Mouse (Mus musculus): ENCODE results near the gene Irf9. TPM values are rescaled to one million over a fixed set of nuclear protein-coding genes. Genes with fewer than 3 reads are reported as not detected.

Irf9 gene
- total and polyA plus RNA-seq, 2 experiments from 2014 or later, result 7.3 to 14.8 TPM

DNA sequence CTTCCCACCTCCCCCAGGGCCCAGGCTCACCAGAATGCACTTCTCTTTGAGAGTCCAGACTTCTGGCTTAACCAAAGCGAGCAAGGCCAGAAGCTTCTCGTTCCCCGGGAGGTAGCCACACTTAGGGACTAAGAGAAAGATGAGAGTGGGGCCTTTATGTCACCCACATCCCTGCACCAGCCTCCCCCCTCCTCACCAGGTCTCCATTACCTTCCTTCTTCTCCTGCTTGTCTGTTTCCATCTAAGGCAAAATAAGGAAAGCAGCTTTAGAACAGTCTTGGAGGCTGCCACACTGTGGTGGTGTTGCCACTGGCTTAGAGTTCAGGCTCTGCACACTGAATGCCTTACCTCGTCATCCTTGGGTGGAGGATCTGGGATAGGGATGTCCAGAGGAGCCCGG lies 14.1 kb upstream of the Irf9 start:
- ATAC-seq (no peak), DNase-seq (ENCODE audit: low spot score) (no peak)
- Histone ChIP-seq H3K36me3 (ENCODE audit: insufficient read depth, low read length) (peaks cover 1% of the 10 kb centered on the region; the same call in 1 of the 2 replicates), H3K9me3 (ENCODE audit: low read length) (no peaks in the 10 kb centered on the region), H3K9ac (replicated peaks; ENCODE audit: low read length) (no peak overlapping the region), H3K4me3 (ENCODE audit: low read length) (no peak overlapping the region), H3K27me3 (ENCODE audit: insufficient read depth, low read length) (no peaks in the 10 kb centered on the region), H3K4me1 (ENCODE audit: insufficient read depth, low read length) (peaks cover 28% of the 10 kb centered on the region), H3K4me2 (ENCODE audit: low read depth, low read length) (no peak overlapping the region), H3K27ac (no peak overlapping the region)
- no peak for TF ChIP-seq CTCF (IDR thresholded peaks at IDR 0.05; ENCODE audit: low read depth)
- WGBS, result 88% methylated on average over 5 of the region's 5 CpGs

DNA sequence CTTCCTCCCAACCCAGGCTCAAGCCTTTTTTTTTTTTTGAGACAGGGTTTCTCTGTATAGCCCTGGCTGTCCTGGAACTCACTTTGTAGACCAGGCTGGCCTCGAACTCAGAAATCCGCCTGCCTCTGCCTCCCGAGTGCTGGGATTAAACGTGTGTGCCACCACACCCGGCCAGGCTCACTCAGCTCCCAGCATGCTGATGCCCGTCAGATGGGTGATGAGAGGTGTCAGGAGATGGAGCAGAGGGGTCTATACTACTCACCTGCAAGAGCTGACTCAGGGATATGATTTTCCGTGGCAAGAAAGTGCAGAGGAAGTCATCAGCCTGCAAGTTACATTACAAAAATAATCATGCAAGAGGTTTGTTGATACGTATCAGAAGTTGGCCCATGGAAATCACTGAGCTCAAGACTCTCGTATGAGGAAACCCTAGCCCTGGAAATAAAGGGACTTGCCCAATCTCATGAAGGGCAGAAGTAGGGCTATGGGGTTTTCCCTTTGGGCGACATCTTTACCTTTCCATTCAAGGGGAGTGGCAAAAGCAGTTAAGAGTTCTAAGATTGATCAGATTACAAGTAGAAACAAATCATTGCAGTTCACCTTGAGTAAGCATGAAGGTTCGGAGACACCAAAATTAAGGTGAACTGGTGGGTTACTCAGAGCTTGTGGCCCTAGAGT lies 13.5 kb upstream of the Irf9 start:
- no peaks in the 10 kb centered on the region for H3K9me3 ChIP-seq (ENCODE audit: low read length)
- no peaks in the 10 kb centered on the region for H3K27me3 ChIP-seq (ENCODE audit: insufficient read depth, low read length)
- peaks cover 8% of the 10 kb centered on the region for H3K36me3 ChIP-seq (ENCODE audit: insufficient read depth, low read length)
- no peak for TF ChIP-seq CTCF (IDR thresholded peaks at IDR 0.05; ENCODE audit: low read depth)
- 89% methylated on average over 11 of the region's 11 CpGs for WGBS
- peak overlapping the region; percentile 79 for H3K4me3 ChIP-seq (ENCODE audit: low read length)
- peak overlapping the region; percentile 90 for H3K4me2 ChIP-seq (ENCODE audit: low read depth, low read length)
- H3K9ac ChIP-seq (replicated peaks; ENCODE audit: low read length), result peak overlapping the region; percentile 72
- no peak for ATAC-seq
- no peak for DNase-seq (ENCODE audit: low spot score)
- H3K27ac ChIP-seq, result peak overlapping the region; percentile 96; the same call in 1 of the 2 replicates
- peaks cover 24% of the 10 kb centered on the region for H3K4me1 ChIP-seq (ENCODE audit: insufficient read depth, low read length)

DNA sequence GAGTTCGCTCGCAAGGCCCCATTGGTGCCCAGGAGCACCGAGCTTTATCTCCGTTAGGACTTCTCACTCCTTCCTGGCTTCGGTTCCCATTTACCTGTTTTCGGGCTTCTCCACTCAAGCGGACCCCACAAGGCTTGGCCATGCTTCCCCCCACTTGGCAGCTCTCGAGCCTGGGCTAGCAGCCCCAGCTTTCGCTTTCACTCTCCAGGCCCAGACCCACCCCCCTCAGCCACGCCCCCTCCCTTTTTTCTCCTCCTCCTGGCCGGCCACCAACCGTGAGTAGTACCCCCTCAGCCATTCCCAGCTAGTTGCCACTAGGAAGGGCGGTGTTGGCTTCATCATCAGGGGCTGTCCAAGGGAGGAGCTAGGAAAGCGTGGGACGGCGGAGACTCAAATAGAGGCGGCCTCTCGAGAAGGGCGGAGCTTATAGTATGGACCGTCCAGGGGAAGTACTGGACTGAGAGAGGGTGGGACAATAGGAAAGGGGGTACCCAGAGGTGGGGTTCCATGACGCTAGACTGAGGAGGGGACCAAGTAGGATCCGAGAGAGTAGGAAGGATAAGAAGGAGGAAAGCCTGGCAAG lies 12.5 kb upstream of the Irf9 start, which contains the start of gene Psme2:
Psme2 (minus strand) TSS at position 366 of the 583 bp plus-strand sequence.
- Histone ChIP-seq H3K4me2 (ENCODE audit: low read depth, low read length) (peak within 1 kb of the TSS; percentile 90), H3K4me1 (ENCODE audit: insufficient read depth, low read length) (peaks cover 20% of the 10 kb centered on the region), H3K9ac (replicated peaks; ENCODE audit: low read length) (peak within 1 kb of the TSS; percentile 72), H3K9me3 (ENCODE audit: low read length) (no peaks in the 10 kb centered on the region), H3K27ac (peak within 1 kb of the TSS; percentile 96), H3K36me3 (ENCODE audit: insufficient read depth, low read length) (peaks cover 17% of the 10 kb centered on the region), H3K4me3 (ENCODE audit: low read length) (peak within 1 kb of the TSS; percentile 79), H3K27me3 (ENCODE audit: insufficient read depth, low read length) (no peaks in the 10 kb centered on the region)
- DNase-seq (ENCODE audit: low spot score) (peak; percentile 97), ATAC-seq (peak; percentile 96)
- WGBS, result under 1% methylated on average over 21 of the region's 22 CpGs
- no peak for TF ChIP-seq CTCF (IDR thresholded peaks at IDR 0.05; ENCODE audit: low read depth)

DNA sequence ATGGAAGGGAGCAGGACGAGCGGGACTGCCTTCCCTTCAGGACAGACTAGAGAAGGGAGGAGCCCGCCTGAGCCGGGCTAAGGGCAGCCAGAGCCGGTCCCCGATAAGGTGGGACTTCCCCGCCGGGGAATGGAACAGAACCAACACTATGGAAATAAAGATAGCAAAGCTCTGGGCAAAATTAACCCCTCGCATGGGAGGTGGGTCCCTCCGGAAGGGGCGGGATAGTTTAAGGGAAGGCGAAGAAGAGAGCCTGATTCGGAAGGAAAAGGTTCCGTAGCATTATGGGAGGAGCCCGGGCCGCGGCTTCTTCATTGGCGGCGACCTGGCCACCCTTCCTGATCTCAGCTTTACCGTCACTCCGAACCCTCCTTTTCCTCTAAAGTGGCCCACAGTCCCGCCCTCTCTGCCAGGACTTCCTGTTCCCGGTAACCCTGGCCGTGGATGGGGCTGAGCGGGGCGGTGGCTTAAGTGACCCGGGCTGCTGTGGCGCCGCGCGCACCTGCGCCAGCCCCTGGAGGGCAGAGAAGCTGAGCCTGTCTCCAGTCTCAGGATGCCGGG lies 12.0 kb upstream of the Irf9 start, which contains the start of gene Rnf31:
Rnf31 (plus strand) TSS at position 378 of the 561 bp plus-strand sequence.
- Histone ChIP-seq H3K27me3 (ENCODE audit: insufficient read depth, low read length) (no peaks in the 10 kb centered on the region), H3K4me1 (ENCODE audit: insufficient read depth, low read length) (peaks cover 20% of the 10 kb centered on the region), H3K4me3 (ENCODE audit: low read length) (peak within 1 kb of the TSS; percentile 79), H3K9ac (replicated peaks; ENCODE audit: low read length) (peak within 1 kb of the TSS; percentile 72), H3K27ac (peak within 1 kb of the TSS; percentile 96), H3K36me3 (ENCODE audit: insufficient read depth, low read length) (peaks cover 23% of the 10 kb centered on the region), H3K9me3 (ENCODE audit: low read length) (no peaks in the 10 kb centered on the region), H3K4me2 (ENCODE audit: low read depth, low read length) (peak within 1 kb of the TSS; percentile 90)
- 0 out of 2 replicates have a peak, but pooled peaks have one; percentile 1 for TF ChIP-seq CTCF (IDR thresholded peaks at IDR 0.05; ENCODE audit: low read depth)
- DNase-seq (ENCODE audit: low spot score), result peak; percentile 94
- peak; percentile 89 for ATAC-seq
- 0% methylated on average over 33 of the region's 33 CpGs for WGBS

DNA sequence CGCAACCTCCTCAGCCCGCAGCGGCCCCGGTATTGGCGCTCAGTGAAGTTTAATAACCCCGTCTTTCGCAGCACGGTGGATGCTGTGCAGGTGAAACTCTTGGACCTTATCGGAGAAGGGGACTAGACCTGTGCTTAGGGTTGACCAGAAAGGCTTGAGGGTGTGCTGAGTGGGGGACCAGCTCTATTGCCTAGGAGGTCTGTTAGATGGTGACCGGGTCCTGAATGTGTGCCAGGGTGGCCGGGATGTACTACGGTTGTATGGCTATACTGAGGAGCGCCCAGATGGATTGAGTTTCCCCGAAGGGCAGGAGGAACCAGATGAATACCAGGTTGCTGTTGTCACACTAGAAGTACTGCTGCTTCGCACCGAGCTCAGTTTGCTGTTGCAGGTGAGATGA lies 11.1 kb upstream of the Irf9 start:
- no peak for ATAC-seq
- 7% methylated on average over 16 of the region's 16 CpGs for WGBS
- no peak for DNase-seq (ENCODE audit: low spot score)

DNA sequence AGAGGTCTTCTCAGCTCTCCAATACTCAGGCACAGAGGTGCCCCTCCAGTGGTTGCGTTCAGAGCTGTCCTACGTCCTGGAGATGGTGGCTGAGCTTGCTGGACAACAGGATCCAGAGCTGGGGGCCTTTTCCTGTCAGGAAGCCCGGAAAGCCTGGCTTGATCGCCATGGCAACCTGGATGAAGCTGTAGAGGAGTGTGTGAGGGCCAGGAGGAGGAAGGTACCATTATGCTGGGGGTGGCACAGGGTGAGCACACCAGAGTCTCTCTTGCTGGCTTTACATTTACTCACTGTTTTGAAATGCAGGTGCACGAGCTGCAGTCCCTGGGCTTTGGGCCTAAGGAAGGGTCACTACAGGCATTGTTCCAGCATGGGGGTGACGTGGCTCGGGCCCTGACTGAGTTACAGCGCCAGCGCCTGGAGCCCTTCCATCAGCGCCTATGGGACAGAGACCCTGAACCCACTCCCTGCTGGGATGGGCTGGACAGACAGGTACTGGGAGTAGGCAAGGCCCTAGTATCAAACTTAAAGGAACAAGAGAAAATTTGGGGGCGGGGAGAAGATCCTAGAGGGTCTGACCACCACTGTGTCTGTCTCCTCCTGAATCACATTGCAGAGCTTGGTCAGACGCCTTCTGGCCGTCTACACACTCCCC lies 7.2 kb upstream of the Irf9 start:
- TF ChIP-seq CTCF (IDR thresholded peaks at IDR 0.05; ENCODE audit: low read depth), result no peak
- H3K36me3 ChIP-seq (ENCODE audit: insufficient read depth, low read length), result peaks cover 57% of the 10 kb centered on the region
- no peak overlapping the region for H3K27ac ChIP-seq
- DNase-seq (ENCODE audit: low spot score) (peak; percentile 48), ATAC-seq (no peak)
- no peak overlapping the region for H3K9ac ChIP-seq (replicated peaks; ENCODE audit: low read length)
- no peaks in the 10 kb centered on the region for H3K27me3 ChIP-seq (ENCODE audit: insufficient read depth, low read length)
- H3K4me1 ChIP-seq (ENCODE audit: insufficient read depth, low read length), result peaks cover 16% of the 10 kb centered on the region
- no peaks in the 10 kb centered on the region for H3K9me3 ChIP-seq (ENCODE audit: low read length)
- WGBS, result 63% methylated on average over 13 of the region's 13 CpGs
- no peak overlapping the region for H3K4me3 ChIP-seq (ENCODE audit: low read length)
- H3K4me2 ChIP-seq (ENCODE audit: low read depth, low read length), result no peak overlapping the region

More for the DNA sequence above, 11.1 kb upstream of the Irf9 start:
- Histone ChIP-seq H3K9ac (replicated peaks; ENCODE audit: low read length) (peak overlapping the region; percentile 72), H3K27me3 (ENCODE audit: insufficient read depth, low read length) (no peaks in the 10 kb centered on the region), H3K36me3 (ENCODE audit: insufficient read depth, low read length) (peaks cover 30% of the 10 kb centered on the region), H3K4me1 (ENCODE audit: insufficient read depth, low read length) (peaks cover 20% of the 10 kb centered on the region), H3K9me3 (ENCODE audit: low read length) (no peaks in the 10 kb centered on the region), H3K4me3 (ENCODE audit: low read length) (peak overlapping the region; percentile 79), H3K4me2 (ENCODE audit: low read depth, low read length) (peak overlapping the region; percentile 90), H3K27ac (peak overlapping the region; percentile 96)
- TF ChIP-seq CTCF (IDR thresholded peaks at IDR 0.05; ENCODE audit: low read depth), result no peak
